Mouse (Mus musculus): ENCODE results near the gene Ubxn11.

DNA sequence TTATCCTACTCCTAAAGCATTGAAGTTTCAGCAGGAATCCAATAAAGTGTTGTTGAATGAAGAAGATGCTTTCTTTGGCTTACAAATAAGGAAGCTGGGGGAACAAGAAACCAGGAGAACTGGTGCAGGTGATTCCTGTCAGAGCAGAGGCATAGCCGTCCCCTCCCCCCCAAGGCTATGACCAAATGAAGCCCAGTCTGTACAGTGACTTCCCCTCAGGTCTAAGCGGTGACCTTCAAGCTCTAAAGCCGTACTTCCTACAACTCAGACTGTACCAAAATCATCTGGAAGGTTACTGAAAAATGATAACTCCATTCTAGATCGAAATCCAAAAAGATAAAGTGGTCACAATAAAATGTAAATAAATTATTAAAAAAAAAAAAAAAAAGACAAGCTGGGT, 47.0 kb downstream of the Ubxn11 start:
- no peak for TF ChIP-seq CTCF (IDR thresholded peaks at IDR 0.05; ENCODE audit: extremely low read depth, insufficient read depth, insufficient read length, insufficient replicate concordance)
- TF ChIP-seq POLR2A (IDR thresholded peaks at IDR 0.05; ENCODE audit: low read depth, low read length): no peak

Measured in spleen, adult 2 months (tissue).